Mouse (Mus musculus): ENCODE results near the gene Sorbs1.

DNA sequence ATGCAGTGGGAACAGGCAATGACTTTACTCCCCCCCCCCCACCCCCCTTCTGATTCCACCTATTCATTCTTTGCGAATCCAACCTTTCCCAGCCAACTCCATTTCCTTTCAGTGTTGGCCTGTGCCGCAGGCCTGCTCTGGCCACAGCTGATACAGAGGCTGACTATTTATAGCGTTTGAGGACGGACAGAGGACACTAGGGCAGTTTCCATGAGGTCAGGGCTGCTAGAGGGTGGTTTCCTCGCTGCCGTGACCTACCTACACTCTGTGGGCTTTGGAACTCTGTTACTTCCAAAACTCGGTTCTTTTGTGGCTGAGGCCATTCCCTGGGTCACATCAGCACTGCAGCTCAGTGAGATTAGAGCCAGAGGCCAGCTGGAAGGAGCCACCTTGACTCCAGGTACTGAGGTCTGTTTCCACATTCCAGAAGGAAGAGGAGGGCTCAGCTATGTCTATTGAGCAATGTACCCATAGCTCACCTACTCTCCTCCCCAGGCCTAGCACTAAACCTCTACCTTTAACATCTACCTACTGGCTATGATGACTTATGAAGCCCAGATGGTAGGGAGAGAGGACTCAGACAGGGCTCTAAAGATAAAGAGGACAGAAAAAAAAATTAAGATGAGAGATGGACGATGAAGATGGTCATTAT lies 235.1 kb downstream of the Sorbs1 start:
- TF ChIP-seq CTCF (IDR thresholded peaks at IDR 0.05; ENCODE audit: low read depth), result no peak
- TF ChIP-seq EP300 (IDR thresholded peaks at IDR 0.05; ENCODE audit: low read depth), result peak; percentile 17; the same call in 1 of the 2 replicates
